Mouse (Mus musculus): Measurements from ENCODE around the gene Frs2.

Frs2 gene

DNA sequence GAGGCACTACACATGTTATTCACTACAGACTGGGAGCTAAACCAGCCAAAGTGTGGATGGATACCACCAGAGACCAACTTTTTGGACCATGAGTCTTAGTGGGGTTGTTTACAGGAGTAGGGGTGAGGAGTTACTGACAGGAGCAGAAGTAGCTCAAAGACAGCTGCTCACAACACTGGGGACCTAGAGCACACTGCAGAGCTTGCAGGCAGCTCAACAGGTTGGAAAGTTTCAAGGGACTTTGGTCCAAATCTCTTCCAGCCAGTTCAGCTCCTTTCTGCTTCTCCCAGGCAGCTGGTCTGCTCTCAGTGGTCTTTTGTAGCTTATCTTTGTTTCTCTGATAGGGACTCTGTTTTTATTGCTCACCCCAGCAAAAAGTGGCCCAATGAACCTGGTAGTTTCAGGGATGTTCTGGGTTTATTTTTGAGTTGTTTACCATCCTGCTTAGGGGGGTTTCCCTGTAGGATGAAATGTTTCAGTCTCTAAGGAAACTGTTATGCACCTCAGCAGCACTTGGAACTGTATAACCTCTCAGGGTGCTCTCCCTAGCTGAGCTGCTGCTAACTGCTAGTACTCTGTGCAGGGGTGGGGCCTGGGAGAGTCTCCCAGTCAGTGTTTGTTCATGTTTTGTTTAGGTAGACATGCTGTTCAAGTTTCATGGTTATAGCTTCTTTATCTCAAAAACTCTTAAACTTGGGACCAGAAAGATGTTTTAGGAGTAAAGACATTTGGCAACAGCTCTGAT is 44.3 kb downstream of the Frs2 start:
- DNase-seq (ENCODE audit: low spot score), result no peak

DNA sequence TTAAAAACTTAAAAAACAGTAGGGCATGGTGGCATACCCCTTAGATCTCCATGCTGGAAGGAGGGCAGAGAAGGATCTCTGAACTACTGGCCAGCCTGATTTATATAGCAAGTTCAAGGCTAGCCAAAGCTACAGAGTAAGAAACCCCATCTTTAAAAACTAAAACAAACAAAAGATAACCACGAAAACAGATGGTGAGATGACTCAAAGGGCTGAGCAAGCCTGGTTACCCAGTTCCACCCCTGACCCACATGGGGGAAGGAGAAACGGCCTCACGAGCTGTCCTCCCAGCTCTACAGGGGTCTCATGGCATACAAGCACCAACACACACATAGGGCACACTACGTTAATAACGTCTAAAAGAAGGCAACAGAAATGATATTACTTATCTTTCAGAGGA is 48.2 kb downstream of the Frs2 start:
- DNase-seq (ENCODE audit: low spot score), result no peak

GRCm38 (mm10) chr10:117097116-117097698 is 51.1 kb downstream of the Frs2 start:
- DNase-seq (ENCODE audit: low spot score), result no peak

GRCm38 (mm10) chr10:117096096-117096495 is 52.2 kb downstream of the Frs2 start:
- no peak for DNase-seq (ENCODE audit: low spot score)

GRCm38 (mm10) chr10:117094504-117095329 is 53.6 kb downstream of the Frs2 start:
- no peak for DNase-seq (ENCODE audit: low spot score)

- DNase-seq (ENCODE audit: low spot score), result no peak
Measured at GRCm38 (mm10) chr10:117089628-117090027, 58.7 kb downstream of the Frs2 start.

- DNase-seq (ENCODE audit: low spot score), result no peak
Measured at GRCm38 (mm10) chr10:117081914-117082359, 66.4 kb downstream of the Frs2 start.

DNA sequence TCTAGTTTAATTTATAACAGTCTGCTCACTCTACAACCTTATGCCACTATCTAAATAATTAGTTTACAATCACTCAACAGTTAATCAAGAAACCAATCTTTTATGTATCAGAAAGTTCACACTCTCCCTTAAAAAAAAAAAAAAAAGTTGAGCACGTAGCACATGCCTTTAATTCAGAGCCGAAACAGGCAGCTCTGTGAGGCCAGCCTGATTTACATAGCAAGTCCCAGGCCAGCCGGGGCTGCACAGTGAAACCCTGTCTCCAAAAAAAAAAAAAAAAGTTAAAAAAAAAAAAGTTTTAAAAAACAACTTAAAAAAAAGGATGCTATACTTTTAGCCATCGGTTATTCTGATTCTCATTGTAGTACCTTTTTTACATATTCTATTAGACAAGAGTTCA is 67.0 kb downstream of the Frs2 start:
- no peak for DNase-seq (ENCODE audit: low spot score)

- DNase-seq (ENCODE audit: low spot score), result peak; percentile 42
Measured at GRCm38 (mm10) chr10:117078284-117078683, 70.0 kb downstream of the Frs2 start.

DNA sequence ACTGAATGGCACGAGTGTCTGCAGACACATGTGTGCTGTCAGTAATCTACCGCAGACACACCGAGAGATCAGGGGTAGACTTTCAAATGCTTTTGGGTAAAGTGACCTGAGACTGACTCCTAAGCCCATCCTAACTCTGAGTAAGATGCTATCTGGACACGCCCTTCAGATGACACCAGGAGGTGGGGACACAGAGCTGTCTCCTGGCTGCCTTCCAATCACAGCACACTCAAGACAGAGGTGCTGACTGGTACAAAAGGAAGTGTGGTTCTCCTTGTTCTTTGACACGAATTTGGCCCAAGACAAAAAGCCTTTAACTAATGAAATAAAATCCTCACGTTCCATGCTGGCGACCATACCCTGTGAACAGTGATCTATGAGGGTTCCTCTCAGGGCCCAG is 75.2 kb downstream of the Frs2 start:
- no peak for DNase-seq (ENCODE audit: low spot score)

DNA sequence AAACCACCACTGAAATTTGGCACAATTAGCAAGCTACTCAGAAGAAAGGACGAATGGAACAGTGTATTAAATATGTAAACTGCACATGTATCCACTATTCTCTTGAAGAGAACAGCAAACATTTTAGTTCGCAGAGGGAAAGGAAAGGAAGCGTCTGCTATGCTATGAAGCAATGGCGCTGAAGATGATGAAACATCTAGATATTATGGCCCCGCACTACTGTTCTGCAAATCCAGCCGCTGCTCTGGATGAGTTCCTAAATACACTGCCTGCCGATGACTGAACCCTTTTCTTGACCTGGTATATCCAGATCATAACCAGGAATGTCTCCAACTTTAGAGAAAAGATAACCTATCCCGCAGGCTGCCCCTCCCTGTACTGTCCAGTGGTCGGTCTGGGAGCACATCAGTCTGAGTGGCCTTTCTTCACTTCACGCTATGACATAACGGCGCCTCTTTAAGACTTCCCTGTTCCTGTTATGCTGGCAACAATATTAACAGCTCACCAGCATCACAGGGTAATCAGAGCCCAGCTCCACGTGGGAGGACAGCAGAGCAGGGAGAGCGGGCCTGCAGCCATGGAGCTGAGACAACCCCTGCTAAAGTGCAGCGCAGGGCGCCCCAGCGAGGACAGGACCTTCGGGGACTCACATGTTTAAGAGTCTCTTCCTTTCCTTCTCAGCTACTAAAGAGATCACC is 76.0 kb downstream of the Frs2 start:
- DNase-seq (ENCODE audit: low spot score), result no peak

- no peak for DNase-seq (ENCODE audit: low spot score)
Measured at GRCm38 (mm10) chr10:117069109-117069508, 79.2 kb downstream of the Frs2 start.

- no peak for DNase-seq (ENCODE audit: low spot score)
Measured at GRCm38 (mm10) chr10:117064076-117064475, 84.3 kb downstream of the Frs2 start.

- DNase-seq (ENCODE audit: low spot score), result peak; percentile 89
Measured at GRCm38 (mm10) chr10:117063254-117064021, 84.9 kb downstream of the Frs2 start, which contains the start of gene Cct2. Gene Cct2 (minus strand): TSS chr10:117063814.

- no peak for DNase-seq (ENCODE audit: low spot score)
Measured at GRCm38 (mm10) chr10:117062894-117063253, 85.5 kb downstream of the Frs2 start.

DNA sequence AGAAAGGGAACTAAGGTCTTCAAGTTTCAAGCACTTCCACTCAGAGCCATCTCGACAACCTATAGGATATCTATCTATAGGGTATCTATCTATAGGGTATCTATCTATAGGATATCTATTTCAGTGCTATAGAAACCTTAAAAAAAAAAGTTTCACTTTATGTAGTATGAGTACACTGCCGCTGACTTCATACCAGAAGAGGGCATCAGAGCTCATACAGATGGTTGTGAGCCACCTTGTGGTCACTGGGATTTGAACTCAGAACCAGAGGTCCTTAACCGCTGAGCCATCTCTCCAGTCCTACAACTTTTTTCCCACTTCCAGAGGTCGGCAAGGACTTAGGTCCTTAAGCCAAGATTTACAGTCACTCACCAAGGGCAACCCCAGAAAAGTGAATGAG is 92.7 kb downstream of the Frs2 start:
- no peak for DNase-seq (ENCODE audit: low spot score)

DNA sequence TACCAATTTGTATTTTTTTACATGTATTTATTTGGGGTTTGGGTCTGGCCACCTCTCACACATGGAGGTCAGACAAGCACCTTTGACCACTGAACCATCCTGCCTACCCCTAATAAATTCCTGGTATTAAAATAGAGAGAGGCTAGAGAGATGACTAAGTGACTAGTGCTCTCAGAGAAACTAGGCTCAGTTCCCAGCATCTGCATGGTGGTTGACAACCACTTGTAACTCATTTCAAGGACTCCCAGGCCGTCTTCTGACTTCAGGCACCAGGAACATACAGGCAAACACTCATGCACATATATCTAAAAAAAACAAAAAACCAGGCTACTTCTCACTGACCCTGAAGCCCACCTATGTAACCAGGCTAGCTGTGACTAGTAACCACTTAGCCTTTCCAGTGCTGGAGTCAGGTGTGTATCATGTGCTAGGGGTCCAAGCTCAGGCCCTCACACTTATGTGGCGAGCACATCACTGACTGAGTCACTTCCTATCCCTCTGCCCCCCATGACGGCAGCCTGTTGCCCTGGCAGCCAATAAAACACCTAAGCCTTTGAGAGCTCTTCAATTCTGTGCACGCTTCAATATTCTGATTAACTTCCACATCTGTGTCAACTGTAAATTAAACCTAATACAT is 98.3 kb downstream of the Frs2 start:
- DNase-seq (ENCODE audit: low spot score), result no peak

DNA sequence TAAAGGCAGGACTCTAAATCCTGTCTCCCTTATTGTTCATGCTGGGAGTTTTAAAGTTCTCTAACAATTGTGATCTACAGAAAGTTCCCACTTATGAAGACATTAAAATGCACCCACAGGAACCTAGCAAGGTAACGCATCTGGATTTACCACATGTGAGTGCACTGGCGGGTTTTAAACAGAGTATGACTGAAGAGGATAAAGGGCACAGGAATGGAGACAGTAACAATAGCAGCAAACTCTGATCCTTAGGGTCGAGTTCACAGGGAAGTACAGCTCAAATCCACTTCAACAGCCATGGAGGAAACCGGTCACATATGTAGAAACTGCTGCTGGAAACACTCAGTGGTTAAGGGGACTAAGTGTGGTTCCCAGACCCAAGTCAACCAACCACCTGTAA is 99.1 kb downstream of the Frs2 start:
- no peak for DNase-seq (ENCODE audit: low spot score)

DNA sequence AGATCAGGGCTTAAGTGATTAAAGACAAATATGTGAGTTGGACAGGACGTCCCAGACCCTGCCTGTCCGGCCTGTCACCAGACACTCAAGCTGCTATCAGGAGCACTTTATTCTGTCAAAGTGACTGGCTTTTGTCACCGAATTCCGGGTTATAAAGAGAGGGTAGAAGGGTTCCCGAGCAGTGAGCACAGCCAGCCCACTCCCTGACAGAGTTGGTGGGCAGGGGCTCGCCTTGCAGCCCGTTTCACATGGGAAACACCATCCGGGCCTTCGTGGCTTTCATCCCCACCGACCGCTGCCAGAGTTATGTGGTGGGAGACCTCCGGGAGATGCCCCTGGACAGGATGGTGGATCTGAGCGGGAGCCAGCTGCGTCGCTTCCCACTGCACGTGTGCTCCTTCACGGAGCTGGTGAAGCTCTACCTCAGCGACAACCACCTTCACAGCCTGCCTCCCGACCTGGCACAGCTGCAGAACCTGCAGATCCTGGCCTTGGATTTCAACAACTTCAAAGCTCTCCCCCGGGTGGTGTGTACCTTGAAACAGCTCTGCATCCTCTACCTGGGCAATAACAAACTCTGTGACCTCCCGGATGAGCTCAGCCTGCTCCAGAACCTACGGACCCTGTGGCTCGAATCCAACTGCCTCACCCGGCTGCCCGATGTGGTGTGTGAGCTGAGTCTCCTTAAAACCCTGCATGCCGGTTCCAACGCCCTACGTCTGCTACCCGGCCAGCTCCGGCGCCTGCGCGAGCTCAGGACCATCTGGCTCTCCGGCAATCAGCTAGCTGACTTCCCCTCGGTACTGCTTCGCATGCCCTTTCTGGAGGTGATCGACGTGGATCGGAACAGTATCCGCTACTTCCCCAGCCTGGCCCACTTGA is 102.9 kb downstream of the Frs2 start, which contains the start of gene Lrrc10:
TSS of gene Lrrc10 (plus strand) at position 167 of the 882 bp plus-strand sequence.
- no peak for DNase-seq (ENCODE audit: low spot score)
